Mouse (Mus musculus) ES-E14 (cell line): Measurements from ENCODE around the gene Gipc2. TPM values are rescaled to one million over a fixed set of nuclear protein-coding genes. Genes with fewer than 3 reads are reported as not detected.
"Not testable (repeated sequence)": the region's sequence is repeated elsewhere in the genome, so short reads cannot be mapped to it uniquely, and the experiment has no call there.

ENCODE experiments used
- DNase-seq: peaks from one replicate; pipeline ENCODE4 v3.0.0-alpha.2; 2013; ENCODE audit warnings: low read depth, low spot score
- H3K27ac ChIP-seq: 2 replicates; pipeline ENCODE4 v1.5.1; 2012; ENCODE audit warnings: low read depth, mild to moderate bottlenecking, low read length, moderate library complexity, mixed read lengths; ENCODE audit not compliant: poor library complexity, insufficient read depth, severe bottlenecking
- H3K36me3 ChIP-seq: 2 replicates; pipeline ENCODE4 v1.6.1; 2012; ENCODE audit warnings: mild to moderate bottlenecking, low read length, moderate library complexity, mixed read lengths; ENCODE audit not compliant: control insufficient read depth, poor library complexity, insufficient read depth, severe bottlenecking
- H3K4me1 ChIP-seq, 2 experiments: fragments of 150-350 bp in 1 of 2; sonication (generic) in 1 of 2; 2 replicates each; pipeline ENCODE4 v1.6.1; 2012; ENCODE audit warnings: low read length in 2 of 2, mild to moderate bottlenecking in 1 of 2, mixed read lengths in 1 of 2; ENCODE audit not compliant: control insufficient read depth in 2 of 2, insufficient read depth in 2 of 2, poor library complexity in 1 of 2
- H3K4me3 ChIP-seq, 2 experiments: fragments of 150-350 bp in 1 of 2; sonication (generic) in 1 of 2; 2 replicates each; pipeline ENCODE4 v1.5.1; 2012; ENCODE audit warnings: low read length in 2 of 2, low read depth in 1 of 2, mild to moderate bottlenecking in 1 of 2, mixed read lengths in 1 of 2; ENCODE audit not compliant: insufficient read depth in 1 of 2, poor library complexity in 1 of 2, severe bottlenecking in 1 of 2
- H3K9ac ChIP-seq: 2 replicates; pipeline ENCODE4 v1.6.1; 2012; ENCODE audit warnings: low read depth, mild to moderate bottlenecking, low read length, mixed read lengths; ENCODE audit not compliant: poor library complexity, insufficient read depth, severe bottlenecking
- H3K9me3 ChIP-seq: fragments of 150-350 bp; sonication (generic); 2 replicates; pipeline ENCODE4 v1.6.1; 2012; ENCODE audit warnings: low read depth, mild to moderate bottlenecking, low read length; ENCODE audit not compliant: control insufficient read depth, insufficient read depth
- CHD2 ChIP-seq: IDR thresholded peaks from 2 replicates; pipeline ENCODE4 v1.6.1; 2014; ENCODE audit warnings: mild to moderate bottlenecking, low read depth, low read length, inconsistent platforms
- HCFC1 ChIP-seq: IDR thresholded peaks from 2 replicates; pipeline ENCODE4 v1.6.1; 2012; ENCODE audit warnings: low read length, inconsistent platforms, borderline replicate concordance; ENCODE audit not compliant: insufficient read depth
- MAFK ChIP-seq: IDR thresholded peaks from 2 replicates; pipeline ENCODE4 v1.6.1; 2014; ENCODE audit warnings: mild to moderate bottlenecking, low read depth, low read length, inconsistent platforms; ENCODE audit not compliant: insufficient read depth
- ZC3H11A ChIP-seq: IDR thresholded peaks from 2 replicates; pipeline ENCODE4 v1.6.1; 2012; ENCODE audit warnings: low read depth, mild to moderate bottlenecking, inconsistent platforms, low read length, borderline replicate concordance
- ZNF384 ChIP-seq: IDR thresholded peaks from 2 replicates; pipeline ENCODE4 v1.6.1; 2012; ENCODE audit warnings: low read depth, low read length, inconsistent platforms
- in situ Hi-C, 2 experiments: fragments of 600-800 bp; cut with MboI; formaldehyde crosslinking; loops; one replicate each; pipeline ENCODE4 v1.15.1; 2025; ENCODE audit warnings: low sequenced_read_pairs in 2 of 2, inconsistent platforms in 1 of 2; ENCODE audit not compliant: unreplicated experiment in 2 of 2
- total RNA-seq: library from RNA; depleted of rRNA; stranded (reverse); fragments of 300-350 nt; gene quantifications from 2 replicates; pipeline ENCODE4 v1.2.3, GENCODE M21; 2012

Gene Gipc2
- total RNA-seq, 1 experiment = 0.76 TPM

DNA sequence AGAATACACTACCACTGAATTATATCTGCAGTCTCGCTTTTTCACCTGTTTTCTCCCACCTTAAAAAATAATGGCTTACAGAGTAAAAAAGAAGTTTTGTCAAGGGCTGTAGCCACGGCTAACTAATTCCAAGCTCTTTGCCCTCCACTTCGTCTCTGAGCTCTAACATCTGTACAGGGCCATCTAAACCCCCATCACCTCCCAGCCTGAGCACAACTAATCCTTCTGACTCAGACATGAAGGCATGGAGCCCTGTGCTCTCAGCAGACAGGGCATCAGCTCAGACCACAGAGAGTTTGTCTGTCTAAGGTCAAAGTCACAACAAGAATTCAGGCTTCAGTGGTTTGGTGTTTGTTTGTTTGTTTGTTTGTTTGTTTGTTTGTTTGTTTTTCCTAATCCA lies 23.9 kb downstream of the Gipc2 start:
- Histone ChIP-seq H3K9ac (no peak overlapping the region), H3K4me1 (no peaks in the 10 kb centered on the region), H3K4me3 (no peak overlapping the region), H3K27ac (no peak overlapping the region), H3K9me3 (no peaks in the 10 kb centered on the region), H3K36me3 (no peaks in the 10 kb centered on the region)
- DNase-seq = no peak
- TF ChIP-seq MAFK (no peak), CHD2 (no peak), HCFC1 (no peak), ZNF384 (no peak), ZC3H11A (no peak)
- in situ Hi-C loops = no loop called here

DNA sequence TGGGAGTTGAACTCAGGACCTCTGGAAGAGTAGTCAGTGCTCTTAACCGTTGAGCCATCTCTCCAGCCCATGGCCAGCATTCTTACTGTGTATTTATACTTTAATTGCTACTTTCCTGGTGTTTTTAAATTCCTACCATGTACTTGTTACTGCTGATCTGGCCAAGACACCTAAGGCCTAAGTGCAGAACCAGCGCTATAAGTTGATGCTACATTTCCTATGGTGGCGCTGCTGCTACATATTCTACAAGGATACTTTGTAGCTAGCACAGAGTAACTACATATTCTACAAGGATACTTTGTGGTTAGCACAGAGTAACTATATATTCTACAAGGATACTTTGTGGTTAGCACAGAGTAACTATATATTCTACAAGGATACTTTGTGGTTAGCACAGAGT lies 26.7 kb downstream of the Gipc2 start:
- H3K4me1 ChIP-seq, H3K9me3 ChIP-seq, H3K9ac ChIP-seq, H3K27ac ChIP-seq, in situ Hi-C loops, H3K4me3 ChIP-seq, H3K36me3 ChIP-seq, DNase-seq: not testable (repeated sequence)

DNA sequence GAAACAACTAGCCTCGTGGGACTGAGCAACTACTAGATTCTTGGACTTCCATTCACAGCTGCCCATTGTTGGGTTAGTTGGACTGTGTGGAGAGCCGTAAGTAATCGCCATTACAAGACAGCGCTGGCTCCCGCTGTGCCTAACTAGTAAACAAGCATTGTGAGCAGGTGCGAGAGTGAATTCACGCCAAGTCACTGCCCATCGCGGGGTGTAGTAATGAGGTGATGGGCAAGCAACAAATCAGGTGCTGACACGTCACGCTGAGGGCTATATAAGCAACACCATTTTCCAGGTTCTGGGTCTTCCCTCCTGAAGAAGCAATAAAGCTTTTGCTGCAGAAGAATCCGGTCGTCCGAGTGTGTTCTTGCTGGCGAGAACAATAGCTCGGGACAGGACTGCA lies 29.9 kb downstream of the Gipc2 start:
- DNase-seq, in situ Hi-C loops, H3K9me3 ChIP-seq, H3K9ac ChIP-seq, H3K36me3 ChIP-seq, H3K4me3 ChIP-seq, H3K27ac ChIP-seq, H3K4me1 ChIP-seq: not testable (repeated sequence)

DNA sequence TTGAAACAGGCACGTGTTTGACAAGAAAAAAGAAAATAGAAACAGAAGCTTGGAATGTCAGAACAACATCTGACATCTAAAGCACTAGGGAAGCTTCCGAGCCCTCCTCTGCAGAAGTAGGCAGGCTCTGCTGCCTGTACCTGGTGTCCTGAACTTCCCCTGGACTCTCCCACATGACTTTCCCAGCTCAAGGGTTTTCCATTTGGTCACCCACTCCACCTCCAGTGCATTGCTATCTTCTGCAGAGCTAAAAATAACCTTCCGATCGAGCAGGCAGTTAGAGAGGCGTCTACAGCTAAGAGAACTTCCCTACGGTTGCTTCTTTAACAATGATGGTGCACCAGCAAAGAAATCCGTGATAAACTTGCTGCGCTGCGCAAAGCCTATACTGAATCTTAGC lies 32.4 kb downstream of the Gipc2 start:
- no peak for DNase-seq
- no peaks in the 10 kb centered on the region for H3K36me3 ChIP-seq
- H3K9ac ChIP-seq = no peak overlapping the region
- TF ChIP-seq HCFC1 (no peak), ZC3H11A (no peak), MAFK (no peak), ZNF384 (no peak), CHD2 (no peak)
- no peak overlapping the region for H3K4me3 ChIP-seq
- H3K27ac ChIP-seq = no peak overlapping the region
- no peaks in the 10 kb centered on the region for H3K4me1 ChIP-seq
- in situ Hi-C loops = no loop called here
- H3K9me3 ChIP-seq = no peaks in the 10 kb centered on the region

DNA sequence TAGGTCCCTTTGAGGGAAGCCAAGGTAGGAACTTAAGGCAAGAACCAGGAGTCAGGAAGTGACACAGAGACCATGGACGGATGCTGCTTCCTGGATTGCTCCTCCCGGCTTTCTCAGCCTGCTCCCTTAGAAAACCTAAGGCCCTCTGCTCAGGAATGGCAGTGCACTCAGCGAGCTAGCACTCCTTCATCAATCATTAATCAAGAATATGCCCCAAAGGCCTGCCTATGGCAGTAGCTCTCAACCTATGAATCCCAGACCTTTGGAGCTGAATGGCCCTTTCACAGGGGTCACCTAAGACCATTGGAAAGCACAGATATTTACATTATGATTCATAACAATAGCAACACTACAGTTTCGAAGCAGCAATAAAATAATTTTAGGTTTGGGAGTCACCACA lies 35.1 kb downstream of the Gipc2 start:
- Histone ChIP-seq H3K36me3 (no peaks in the 10 kb centered on the region), H3K9ac (no peak overlapping the region), H3K27ac (no peak overlapping the region), H3K4me1 (no peaks in the 10 kb centered on the region), H3K4me3 (no peak overlapping the region), H3K9me3 (no peaks in the 10 kb centered on the region)
- TF ChIP-seq HCFC1 = no peak
- DNase-seq = no peak
- in situ Hi-C loops = no loop called here

DNA sequence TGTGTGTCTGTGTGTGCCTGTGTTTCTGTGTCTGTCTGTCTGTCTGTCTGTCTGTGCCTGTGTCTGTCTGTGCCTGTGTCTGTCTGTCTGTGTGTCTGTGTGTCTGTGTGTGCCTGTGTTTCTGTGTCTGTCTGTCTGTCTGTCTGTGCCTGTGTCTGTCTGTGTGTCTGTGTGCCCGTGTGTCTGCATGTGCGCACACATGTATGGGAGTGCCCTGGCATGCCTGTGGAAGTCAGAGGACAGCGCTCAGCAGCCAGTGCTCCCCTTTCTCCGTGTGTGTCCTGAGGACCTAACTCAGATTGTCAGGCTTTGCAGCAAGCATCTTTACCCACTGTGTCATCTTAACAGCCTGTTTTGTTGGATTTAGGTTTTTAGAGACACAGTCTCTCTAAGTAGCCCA lies 36.6 kb downstream of the Gipc2 start:
- H3K9ac ChIP-seq, H3K4me3 ChIP-seq, DNase-seq, H3K4me1 ChIP-seq, H3K36me3 ChIP-seq, in situ Hi-C loops, H3K9me3 ChIP-seq, H3K27ac ChIP-seq: not testable (repeated sequence)
